Mouse (Mus musculus) forebrain, embryonic 16.5 days (tissue): ENCODE data around the gene Snx1. TPM values are rescaled to one million over a fixed set of nuclear protein-coding genes. Genes with fewer than 3 reads are reported as not detected.

Source experiments
- polyA plus RNA-seq: library from polyadenylated mRNA; unstranded; fragments of >200 nt; fragmentation: Nextera tagmentation; extraction: Ambion mirVana; gene quantifications from 2 replicates; pipeline ENCODE4 v1.2.1, GENCODE M21; 2015

The Snx1 gene
- polyA plus RNA-seq, 1 experiment from 2014 or later = 101 TPM

Other genes with a start within 250 kb of the Snx1 start
- 57.7 and 59.9 TPM in 2 replicates for gene Pclaf, start 236.3 kb downstream of the Snx1 start, polyA plus RNA-seq
- 27.0 and 27.5 TPM in 2 replicates for gene Trip4, start 217.8 kb downstream of the Snx1 start, polyA plus RNA-seq
- gene Csnk1g1, start 217.7 kb downstream of the Snx1 start, polyA plus RNA-seq = 26.2 and 27.8 TPM in 2 replicates
- gene Ppib, start 66.4 kb downstream of the Snx1 start, polyA plus RNA-seq = 325 and 326 TPM in 2 replicates
- gene Snx22, start 56.9 kb downstream of the Snx1 start, polyA plus RNA-seq = 4.5 and 8.1 TPM in 2 replicates
- gene Ciao2a, start within 50 bp of the Snx1 start, polyA plus RNA-seq = 81.1 and 84.3 TPM in 2 replicates
- 1.0 and 1.8 TPM in 2 replicates for gene Dapk2, start 31.6 kb upstream of the Snx1 start, polyA plus RNA-seq
- 54.6 and 59.9 TPM in 2 replicates for gene Herc1, start 223.9 kb upstream of the Snx1 start, polyA plus RNA-seq